Mouse (Mus musculus): ENCODE data around the gene 4930539E08Rik. TPM values are rescaled to one million over a fixed set of nuclear protein-coding genes. Genes with fewer than 3 reads are reported as not detected.

4930539E08Rik gene
- polyA plus RNA-seq, 2 experiments = 0.18 to 0.35 TPM

DNA sequence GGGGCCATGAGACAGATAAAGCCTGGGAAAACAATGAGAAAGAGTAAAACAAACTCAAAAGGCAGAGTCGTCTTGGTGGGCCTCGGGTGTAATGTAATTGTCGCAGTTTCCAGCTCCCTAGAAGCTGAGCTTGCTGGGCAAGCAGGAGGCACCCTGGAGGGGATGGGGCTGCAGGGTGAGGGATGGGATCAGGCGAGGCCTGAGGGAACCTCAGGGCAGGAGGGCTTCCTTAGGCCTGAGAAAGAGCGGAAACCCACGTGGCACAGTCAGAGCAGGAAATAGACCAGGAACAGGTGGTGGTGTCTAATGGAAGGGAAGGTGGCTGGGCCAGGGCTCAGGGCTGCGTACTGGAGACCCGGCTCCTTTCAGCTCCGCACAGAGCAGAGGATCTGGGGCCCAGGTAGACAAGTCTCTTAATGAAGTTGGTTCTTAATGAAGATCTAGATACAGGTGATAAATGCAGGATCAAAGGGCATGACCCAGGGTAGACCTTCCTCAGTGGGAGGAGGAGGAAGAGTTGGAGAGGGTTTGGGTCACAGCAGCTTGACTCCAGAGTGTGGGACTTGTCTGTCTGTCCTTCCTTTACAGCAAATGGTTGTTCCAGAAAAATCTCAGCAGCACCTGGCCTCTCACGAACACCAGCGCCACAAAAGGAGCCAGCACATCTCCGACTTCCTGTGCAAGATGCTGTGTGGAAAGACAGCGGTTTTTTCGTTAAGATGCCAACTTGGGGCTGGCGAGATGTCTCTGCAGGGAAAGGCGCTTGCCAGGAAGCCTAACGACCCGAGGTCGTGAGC, 19.2 kb upstream of the 4930539E08Rik start:
- Histone ChIP-seq H3K36me3 (ENCODE audit: control insufficient read depth, insufficient read depth, low read length) (no peaks in the 10 kb centered on the region), H3K27ac (replicated peaks; ENCODE audit: low read depth, low read length) (no peak overlapping the region), H3K27me3 (ENCODE audit: control insufficient read depth, insufficient read depth, low read length) (no peaks in the 10 kb centered on the region), H3K9me3 (ENCODE audit: control insufficient read depth, low read length) (no peaks in the 10 kb centered on the region), H3K9ac (ENCODE audit: low read depth, low read length, severe bottlenecking) (no peak overlapping the region), H3K4me2 (replicated peaks; ENCODE audit: low read depth, low read length, severe bottlenecking) (no peak overlapping the region), H3K4me1 (ENCODE audit: control insufficient read depth, insufficient read depth, low read length) (peaks cover 11% of the 10 kb centered on the region), H3K4me3 (replicated peaks; ENCODE audit: low read length) (no peak overlapping the region)
- TF ChIP-seq POLR2A (IDR thresholded peaks at IDR 0.05; ENCODE audit: borderline replicate concordance, extremely low read depth, insufficient read depth, insufficient read length) = no peak
- 71% methylated on average over 19 of the region's 19 CpGs for WGBS
- no peak for DNase-seq (ENCODE audit: low spot score)
- no peak for ATAC-seq (ENCODE audit: low FRiP score, low read depth)

DNA sequence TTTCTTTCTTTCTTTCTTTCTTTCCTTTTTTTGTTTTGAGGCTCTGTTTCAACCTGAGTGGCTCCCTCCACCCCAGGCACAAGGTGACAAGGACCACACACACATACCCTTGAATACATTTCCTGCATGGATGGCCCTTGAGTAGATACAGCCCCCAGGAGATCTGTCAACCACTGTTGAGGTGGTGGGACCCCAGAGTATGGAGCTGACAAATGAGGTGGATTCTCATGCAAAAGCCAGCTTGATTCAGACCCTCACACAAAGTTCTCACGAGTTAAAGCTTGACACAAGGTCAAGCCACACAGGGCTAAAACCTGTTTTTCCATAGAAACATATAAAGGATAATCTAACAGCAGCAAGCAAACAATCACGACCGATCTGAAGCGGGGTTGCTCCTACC, 17.1 kb upstream of the 4930539E08Rik start:
- H3K9me3 ChIP-seq (ENCODE audit: control insufficient read depth, low read length) = no peaks in the 10 kb centered on the region
- no peaks in the 10 kb centered on the region for H3K36me3 ChIP-seq (ENCODE audit: control insufficient read depth, insufficient read depth, low read length)
- no peak overlapping the region for H3K4me2 ChIP-seq (replicated peaks; ENCODE audit: low read depth, low read length, severe bottlenecking)
- H3K27ac ChIP-seq (replicated peaks; ENCODE audit: low read depth, low read length) = no peak overlapping the region
- no peak overlapping the region for H3K4me3 ChIP-seq (replicated peaks; ENCODE audit: low read length)
- no peak for DNase-seq (ENCODE audit: low spot score)
- WGBS = 83% methylated on average over 4 of the region's 4 CpGs
- TF ChIP-seq POLR2A (IDR thresholded peaks at IDR 0.05; ENCODE audit: borderline replicate concordance, extremely low read depth, insufficient read depth, insufficient read length) = no peak
- H3K27me3 ChIP-seq (ENCODE audit: control insufficient read depth, insufficient read depth, low read length) = no peaks in the 10 kb centered on the region
- H3K9ac ChIP-seq (ENCODE audit: low read depth, low read length, severe bottlenecking) = no peak overlapping the region
- ATAC-seq (ENCODE audit: low FRiP score, low read depth) = no peak
- peaks cover 11% of the 10 kb centered on the region for H3K4me1 ChIP-seq (ENCODE audit: control insufficient read depth, insufficient read depth, low read length)

- no peak for ATAC-seq (ENCODE audit: low FRiP score, low read depth)
- Histone ChIP-seq H3K36me3 (ENCODE audit: control insufficient read depth, insufficient read depth, low read length) (no peaks in the 10 kb centered on the region), H3K27me3 (ENCODE audit: control insufficient read depth, insufficient read depth, low read length) (no peaks in the 10 kb centered on the region), H3K4me2 (replicated peaks; ENCODE audit: low read depth, low read length, severe bottlenecking) (no peak overlapping the region), H3K4me1 (ENCODE audit: control insufficient read depth, insufficient read depth, low read length) (peaks cover 11% of the 10 kb centered on the region), H3K27ac (replicated peaks; ENCODE audit: low read depth, low read length) (no peak overlapping the region), H3K4me3 (replicated peaks; ENCODE audit: low read length) (no peak overlapping the region), H3K9me3 (ENCODE audit: control insufficient read depth, low read length) (no peaks in the 10 kb centered on the region), H3K9ac (ENCODE audit: low read depth, low read length, severe bottlenecking) (no peak overlapping the region)
- no peak for DNase-seq (ENCODE audit: low spot score)
- TF ChIP-seq POLR2A (IDR thresholded peaks at IDR 0.05; ENCODE audit: borderline replicate concordance, extremely low read depth, insufficient read depth, insufficient read length) = no peak
- WGBS = 89% methylated on average over 18 of the region's 18 CpGs
Observed at GRCm38 (mm10) chr17:28931436-28932211, 16.5 kb upstream of the 4930539E08Rik start.

DNA sequence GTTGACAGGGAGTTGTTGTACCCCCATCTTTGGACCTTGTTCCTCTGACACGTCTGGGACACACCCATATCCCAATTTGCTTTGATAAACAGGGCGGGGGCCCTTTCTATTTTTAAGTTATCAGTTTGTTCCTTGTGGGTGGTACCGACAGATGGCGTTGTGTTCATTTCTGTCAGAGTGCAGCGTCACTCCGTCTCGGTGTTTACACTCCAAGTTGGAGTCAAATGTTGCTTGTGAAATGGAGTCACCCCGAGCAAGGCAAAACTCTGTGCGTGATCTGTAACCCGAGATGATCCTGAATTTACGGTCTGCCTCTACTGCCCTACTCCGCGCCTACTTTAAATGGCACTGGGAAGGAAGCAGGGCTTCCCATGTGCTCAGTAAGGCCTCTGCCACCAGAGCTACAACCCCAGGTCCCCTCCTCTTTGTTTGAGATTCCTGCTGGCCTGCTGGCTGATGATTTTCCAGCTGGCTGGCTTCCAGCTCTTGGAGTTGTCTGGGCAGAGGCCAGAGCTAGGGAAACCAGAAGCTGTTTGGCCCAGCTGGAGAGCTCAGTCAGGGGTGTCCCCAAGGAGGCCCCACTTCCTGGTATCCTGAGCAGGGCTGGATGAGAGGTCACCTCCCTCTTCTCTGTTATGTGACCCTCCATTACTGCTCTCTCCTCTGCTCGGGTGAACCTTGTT, 15.4 kb upstream of the 4930539E08Rik start:
- peak overlapping the region; percentile 43; the same call in 1 of the 2 replicates for H3K9ac ChIP-seq (ENCODE audit: low read depth, low read length, severe bottlenecking)
- H3K9me3 ChIP-seq (ENCODE audit: control insufficient read depth, low read length) = no peaks in the 10 kb centered on the region
- peak overlapping the region; percentile 80 for H3K27ac ChIP-seq (replicated peaks; ENCODE audit: low read depth, low read length)
- peak; percentile 85 for ATAC-seq (ENCODE audit: low FRiP score, low read depth)
- no peak for TF ChIP-seq POLR2A (IDR thresholded peaks at IDR 0.05; ENCODE audit: borderline replicate concordance, extremely low read depth, insufficient read depth, insufficient read length)
- 12% methylated on average over 14 of the region's 14 CpGs for WGBS
- H3K4me3 ChIP-seq (replicated peaks; ENCODE audit: low read length) = no peak overlapping the region
- no peaks in the 10 kb centered on the region for H3K27me3 ChIP-seq (ENCODE audit: control insufficient read depth, insufficient read depth, low read length)
- H3K36me3 ChIP-seq (ENCODE audit: control insufficient read depth, insufficient read depth, low read length) = no peaks in the 10 kb centered on the region
- H3K4me1 ChIP-seq (ENCODE audit: control insufficient read depth, insufficient read depth, low read length) = peaks cover 11% of the 10 kb centered on the region
- DNase-seq (ENCODE audit: low spot score) = peak; percentile 88
- peak overlapping the region; percentile 13; the same call in 1 of the 2 replicates for H3K4me2 ChIP-seq (replicated peaks; ENCODE audit: low read depth, low read length, severe bottlenecking)

DNA sequence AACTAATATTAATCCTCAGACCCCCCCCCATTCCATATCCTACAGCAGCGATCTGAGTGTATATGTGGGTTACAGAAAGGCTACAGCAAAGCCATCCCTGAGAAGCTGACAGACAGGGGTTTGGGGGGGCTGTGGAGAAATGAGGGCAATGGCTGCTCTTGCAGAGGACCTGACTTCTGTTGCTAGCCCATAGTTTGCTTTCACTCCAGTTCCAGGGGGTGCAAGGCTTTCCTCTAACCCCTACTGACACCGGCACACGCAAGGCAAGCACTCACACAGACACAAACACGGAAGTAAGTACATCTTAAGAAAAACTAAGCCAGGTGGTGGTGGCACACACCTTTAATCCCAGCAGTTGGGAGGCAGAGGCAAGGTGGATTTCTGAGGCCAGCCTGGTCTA, 14.2 kb upstream of the 4930539E08Rik start:
- ATAC-seq (ENCODE audit: low FRiP score, low read depth) (no peak), DNase-seq (ENCODE audit: low spot score) (no peak)
- 94% methylated on average over 4 of the region's 4 CpGs for WGBS
- H3K27ac ChIP-seq (replicated peaks; ENCODE audit: low read depth, low read length) = no peak overlapping the region
- H3K9me3 ChIP-seq (ENCODE audit: control insufficient read depth, low read length) = no peaks in the 10 kb centered on the region
- H3K4me3 ChIP-seq (replicated peaks; ENCODE audit: low read length) = no peak overlapping the region
- H3K4me2 ChIP-seq (replicated peaks; ENCODE audit: low read depth, low read length, severe bottlenecking) = no peak overlapping the region
- H3K36me3 ChIP-seq (ENCODE audit: control insufficient read depth, insufficient read depth, low read length) = no peaks in the 10 kb centered on the region
- no peak for TF ChIP-seq POLR2A (IDR thresholded peaks at IDR 0.05; ENCODE audit: borderline replicate concordance, extremely low read depth, insufficient read depth, insufficient read length)
- H3K27me3 ChIP-seq (ENCODE audit: control insufficient read depth, insufficient read depth, low read length) = no peaks in the 10 kb centered on the region
- H3K4me1 ChIP-seq (ENCODE audit: control insufficient read depth, insufficient read depth, low read length) = peaks cover 11% of the 10 kb centered on the region
- H3K9ac ChIP-seq (ENCODE audit: low read depth, low read length, severe bottlenecking) = no peak overlapping the region

Measured in limb, embryonic 14.5 days (tissue).